Mouse (Mus musculus): ENCODE data around the gene E130218I03Rik.

Gene E130218I03Rik

GRCm38 (mm10) chr4:134243516-134244250 lies at the start of gene E130218I03Rik:
TSS of gene E130218I03Rik (plus strand) at chr4:134243662.
- no peak for DNase-seq (ENCODE audit: low read depth)

GRCm38 (mm10) chr4:134199371-134199770 lies 44.1 kb upstream of the E130218I03Rik start:
- no peak for DNase-seq (ENCODE audit: low read depth)

- DNase-seq (ENCODE audit: low read depth), result no peak
Observed at GRCm38 (mm10) chr4:134202904-134203303, 40.6 kb upstream of the E130218I03Rik start, which contains the start of gene Gm7534. TSS of gene Gm7534 (minus strand) at chr4:134203004.

GRCm38 (mm10) chr4:134203340-134203896 lies 40.0 kb upstream of the E130218I03Rik start:
- DNase-seq (ENCODE audit: low read depth), result no peak

GRCm38 (mm10) chr4:134206488-134207053 lies 36.9 kb upstream of the E130218I03Rik start:
- DNase-seq (ENCODE audit: low read depth), result no peak

- DNase-seq (ENCODE audit: low read depth), result no peak
Observed at GRCm38 (mm10) chr4:134222793-134223600, 20.5 kb upstream of the E130218I03Rik start.

GRCm38 (mm10) chr4:134227194-134227593 lies 16.3 kb upstream of the E130218I03Rik start, which contains the start of gene Catsper4:
TSS of gene Catsper4 (minus strand) at chr4:134227383.
- DNase-seq (ENCODE audit: low read depth), result no peak

- DNase-seq (ENCODE audit: low read depth), result no peak
Observed at GRCm38 (mm10) chr4:134230431-134230830, 13.0 kb upstream of the E130218I03Rik start.

- no peak for DNase-seq (ENCODE audit: low read depth)
Observed at GRCm38 (mm10) chr4:134234876-134235275, 8.6 kb upstream of the E130218I03Rik start.

GRCm38 (mm10) chr4:134237582-134238278 lies 5.7 kb upstream of the E130218I03Rik start:
- DNase-seq (ENCODE audit: low read depth), result no peak

- no peak for DNase-seq (ENCODE audit: low read depth)
Observed at GRCm38 (mm10) chr4:134238279-134238651, 5.2 kb upstream of the E130218I03Rik start, which contains the start of gene Cnksr1. TSS of gene Cnksr1 (minus strand) at chr4:134238399.

- DNase-seq (ENCODE audit: low read depth), result no peak
Observed at GRCm38 (mm10) chr4:134238686-134239085, 4.8 kb upstream of the E130218I03Rik start.

- peak; percentile 97 for DNase-seq (ENCODE audit: low read depth)
Observed at GRCm38 (mm10) chr4:134245148-134245843, 1.8 kb downstream of the E130218I03Rik start, which contains the start of gene Zfp593. TSS of gene Zfp593 (minus strand) at chr4:134245592.

GRCm38 (mm10) chr4:134246256-134246655 lies 2.8 kb downstream of the E130218I03Rik start:
- no peak for DNase-seq (ENCODE audit: low read depth)

- no peak for DNase-seq (ENCODE audit: low read depth)
Observed at GRCm38 (mm10) chr4:134246719-134247258, 3.3 kb downstream of the E130218I03Rik start, which contains the start of gene Gm30191. TSS of gene Gm30191 (plus strand) at chr4:134246935.

GRCm38 (mm10) chr4:134249651-134250050 lies 6.2 kb downstream of the E130218I03Rik start:
- peak; percentile 82 for DNase-seq (ENCODE audit: low read depth)

- no peak for DNase-seq (ENCODE audit: low read depth)
Observed at GRCm38 (mm10) chr4:134250116-134250929, 6.9 kb downstream of the E130218I03Rik start.

GRCm38 (mm10) chr4:134250930-134251240 lies 7.4 kb downstream of the E130218I03Rik start:
- DNase-seq (ENCODE audit: low read depth), result no peak

- DNase-seq (ENCODE audit: low read depth), result peak; percentile 57
Observed at GRCm38 (mm10) chr4:134251241-134252130, 8.0 kb downstream of the E130218I03Rik start.

Measured in induced T-regulatory cell, adult 2 months (primary cell).